ENCODE assay signal across 18 mouse cellular contexts in the genomic region with DNA sequence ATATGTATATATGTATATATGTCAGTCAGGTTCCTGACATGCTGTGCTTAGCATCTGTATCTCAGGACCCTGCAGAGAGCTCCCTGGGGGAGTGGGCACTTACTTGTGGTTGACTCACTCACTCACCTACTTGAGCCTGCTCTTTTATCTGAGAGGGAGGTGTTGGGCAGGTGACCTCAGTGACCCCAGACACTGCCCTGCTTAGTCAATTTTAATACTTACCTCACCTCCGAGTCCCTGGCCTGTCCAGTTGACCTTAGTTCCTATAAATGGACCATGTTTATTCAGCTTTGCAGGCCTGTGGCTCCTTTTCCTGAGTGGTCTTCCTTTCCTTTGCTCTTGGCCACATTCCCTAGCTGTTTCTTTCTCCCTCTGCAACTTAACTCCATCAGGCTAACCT.
"Had no signal": no experiment of that assay in that cellular context is flagged by ENCODE, and none has a peak within 500 bp of the region (broad histone marks: within the 10 kb centered on the region; RNA-seq: fewer than 3 reads in every experiment).

No protein-coding gene starts in this region.

- ATAC-seq: liver, postnatal 0 days; lung, postnatal 0 days; midbrain, embryonic 16.5 days had no signal

- H3K9ac ChIP-seq: liver, postnatal 0 days; lung, embryonic 15.5 days; midbrain, embryonic 12.5 days; neural tube, embryonic 12.5 days; stomach, embryonic 15.5 days had no signal

- H3K4me2 ChIP-seq: lung, embryonic 15.5 days; midbrain, embryonic 12.5 days; neural tube, embryonic 12.5 days; stomach, embryonic 15.5 days had no signal

- H3K4me3 ChIP-seq: lung, embryonic 15.5 days; megakaryocyte, embryonic 14.5 days; midbrain, embryonic 12.5 days; neural tube, embryonic 12.5 days; stomach, embryonic 15.5 days had no signal

- H3K4me1 ChIP-seq: lung, embryonic 15.5 days; midbrain, embryonic 12.5 days; neural tube, embryonic 12.5 days; stomach, embryonic 15.5 days had no signal

- H3K27ac ChIP-seq: lung, embryonic 15.5 days; macrophage; midbrain, embryonic 12.5 days; neural tube, embryonic 12.5 days; stomach, embryonic 15.5 days; stomach, postnatal 0 days had no signal

- H3K27me3 ChIP-seq: lung, embryonic 15.5 days; megakaryocyte, embryonic 14.5 days; midbrain, embryonic 12.5 days; neural tube, embryonic 12.5 days; stomach, embryonic 15.5 days had no signal

- DNase-seq: liver, postnatal 0 days; lung, adult 2 months; lung, postnatal 14 days; lung, postnatal 36 days; midbrain, embryonic 14.5 days; right cerebral cortex, postnatal 14 days; thymus, adult 2 months; thymus, postnatal 25 days; thymus, postnatal 4 days had no signal

- H3K9me3 ChIP-seq: lung, embryonic 15.5 days; megakaryocyte, embryonic 14.5 days; midbrain, embryonic 12.5 days; neural tube, embryonic 12.5 days; stomach, embryonic 15.5 days had no signal

- H3K36me3 ChIP-seq: lung, embryonic 15.5 days; midbrain, embryonic 12.5 days; neural tube, embryonic 12.5 days; stomach, embryonic 15.5 days had no signal
